Mouse (Mus musculus): ENCODE measurements around the gene Cys1. TPM values are rescaled to one million over a fixed set of nuclear protein-coding genes. Genes with fewer than 3 reads are reported as not detected.

Gene Cys1
- polyA plus RNA-seq, 1 experiment, result 1.6 TPM

GRCm38 (mm10) chr12:24714579-24715255 lies 33.1 kb upstream of the Cys1 start:
- Histone ChIP-seq H3K27ac (ENCODE audit: control insufficient read depth, insufficient read depth, low read length) (no peak overlapping the region), H3K4me3 (ENCODE audit: control insufficient read depth, insufficient read depth, low read length) (no peak overlapping the region), H3K4me1 (replicated peaks; ENCODE audit: control insufficient read depth, insufficient read depth, low read length) (peaks cover 3% of the 10 kb centered on the region), H3K36me3 (ENCODE audit: control insufficient read depth, insufficient read depth, low read length) (peaks cover 12% of the 10 kb centered on the region), H3K27me3 (ENCODE audit: control insufficient read depth, insufficient read depth, low read length) (no peaks in the 10 kb centered on the region)
- 91% methylated on average over 5 of the region's 5 CpGs for WGBS
- TF ChIP-seq CTCF (IDR thresholded peaks at IDR 0.05; ENCODE audit: borderline replicate concordance, control insufficient read depth, extremely low read depth, insufficient read depth, low read length, poor library complexity) (no peak), POLR2A (IDR thresholded peaks at IDR 0.05; ENCODE audit: control insufficient read depth, extremely low read depth, insufficient read depth, low read length, poor library complexity) (no peak)
- no peak for DNase-seq

DNA sequence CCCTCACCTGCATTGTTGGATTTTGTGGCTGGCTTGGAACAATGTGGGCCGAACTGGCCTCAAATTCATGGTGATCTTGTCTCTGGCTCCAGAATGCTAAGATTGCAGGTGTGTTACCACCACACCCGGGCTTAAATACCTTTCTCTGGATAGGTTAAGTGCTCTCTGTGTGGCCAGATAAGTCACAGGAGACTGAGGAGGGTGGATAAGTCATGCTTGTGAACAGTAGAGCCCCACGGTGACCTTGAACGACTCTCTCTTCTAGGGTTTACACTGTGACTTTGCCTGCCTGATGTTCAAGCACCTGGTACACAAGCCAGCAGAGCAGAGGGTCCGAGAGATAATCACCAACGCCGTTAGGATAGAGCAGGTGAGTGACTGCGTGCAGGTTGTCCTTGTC lies 30.8 kb upstream of the Cys1 start:
- Histone ChIP-seq H3K4me1 (replicated peaks; ENCODE audit: control insufficient read depth, insufficient read depth, low read length) (peaks cover 17% of the 10 kb centered on the region), H3K4me3 (ENCODE audit: control insufficient read depth, insufficient read depth, low read length) (no peak overlapping the region), H3K27ac (ENCODE audit: control insufficient read depth, insufficient read depth, low read length) (no peak overlapping the region), H3K36me3 (ENCODE audit: control insufficient read depth, insufficient read depth, low read length) (peaks cover 12% of the 10 kb centered on the region), H3K27me3 (ENCODE audit: control insufficient read depth, insufficient read depth, low read length) (no peaks in the 10 kb centered on the region)
- no peak for DNase-seq
- TF ChIP-seq POLR2A (IDR thresholded peaks at IDR 0.05; ENCODE audit: control insufficient read depth, extremely low read depth, insufficient read depth, low read length, poor library complexity) (no peak), CTCF (IDR thresholded peaks at IDR 0.05; ENCODE audit: borderline replicate concordance, control insufficient read depth, extremely low read depth, insufficient read depth, low read length, poor library complexity) (no peak)
- 93% methylated on average over 8 of the region's 8 CpGs for WGBS

DNA sequence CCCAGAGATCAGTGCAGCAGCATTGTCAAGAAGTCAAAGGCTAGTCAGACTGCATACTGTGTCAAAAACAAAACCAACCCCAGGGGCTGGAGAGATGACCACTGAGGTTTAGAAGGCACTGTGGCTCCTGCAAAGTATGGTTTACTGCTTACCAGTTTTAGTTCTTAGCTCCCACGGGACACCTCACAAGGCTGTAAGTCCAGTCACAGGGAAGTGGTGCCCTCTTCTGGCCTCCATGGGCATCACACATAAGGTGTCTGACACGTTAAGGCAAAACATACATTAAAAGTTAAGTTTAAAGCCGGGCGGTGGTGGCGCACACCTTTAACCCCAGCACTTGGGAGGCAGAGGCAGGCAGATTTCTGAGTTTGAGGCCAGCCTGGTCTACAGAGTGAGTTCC lies 29.1 kb upstream of the Cys1 start:
- peak; percentile 30 for DNase-seq
- H3K4me3 ChIP-seq (ENCODE audit: control insufficient read depth, insufficient read depth, low read length), result no peak overlapping the region
- 70% methylated on average over 5 of the region's 5 CpGs for WGBS
- TF ChIP-seq CTCF (IDR thresholded peaks at IDR 0.05; ENCODE audit: borderline replicate concordance, control insufficient read depth, extremely low read depth, insufficient read depth, low read length, poor library complexity), result no peak
- no peak for TF ChIP-seq POLR2A (IDR thresholded peaks at IDR 0.05; ENCODE audit: control insufficient read depth, extremely low read depth, insufficient read depth, low read length, poor library complexity)
- no peaks in the 10 kb centered on the region for H3K27me3 ChIP-seq (ENCODE audit: control insufficient read depth, insufficient read depth, low read length)
- H3K27ac ChIP-seq (ENCODE audit: control insufficient read depth, insufficient read depth, low read length), result no peak overlapping the region
- peaks cover 25% of the 10 kb centered on the region for H3K4me1 ChIP-seq (replicated peaks; ENCODE audit: control insufficient read depth, insufficient read depth, low read length)
- peaks cover 12% of the 10 kb centered on the region for H3K36me3 ChIP-seq (ENCODE audit: control insufficient read depth, insufficient read depth, low read length)

- 36% methylated on average over 5 of the region's 5 CpGs for WGBS
- no peak overlapping the region for H3K4me3 ChIP-seq (ENCODE audit: control insufficient read depth, insufficient read depth, low read length)
Observed at GRCm38 (mm10) chr12:24709831-24710508, 28.4 kb upstream of the Cys1 start.

GRCm38 (mm10) chr12:24709409-24709808 lies 27.8 kb upstream of the Cys1 start:
- TF ChIP-seq POLR2A (IDR thresholded peaks at IDR 0.05; ENCODE audit: control insufficient read depth, extremely low read depth, insufficient read depth, low read length, poor library complexity), result no peak
- no peak for TF ChIP-seq CTCF (IDR thresholded peaks at IDR 0.05; ENCODE audit: borderline replicate concordance, control insufficient read depth, extremely low read depth, insufficient read depth, low read length, poor library complexity)
- peak overlapping the region; percentile 18 for H3K4me3 ChIP-seq (ENCODE audit: control insufficient read depth, insufficient read depth, low read length)
- peak; percentile 42 for DNase-seq
- WGBS, result 7% methylated on average over 6 of the region's 6 CpGs
- no peaks in the 10 kb centered on the region for H3K27me3 ChIP-seq (ENCODE audit: control insufficient read depth, insufficient read depth, low read length)
- H3K27ac ChIP-seq (ENCODE audit: control insufficient read depth, insufficient read depth, low read length), result no peak overlapping the region
- peaks cover 25% of the 10 kb centered on the region for H3K4me1 ChIP-seq (replicated peaks; ENCODE audit: control insufficient read depth, insufficient read depth, low read length)
- H3K36me3 ChIP-seq (ENCODE audit: control insufficient read depth, insufficient read depth, low read length), result peaks cover 12% of the 10 kb centered on the region

More at GRCm38 (mm10) chr12:24709831-24710508, 28.4 kb upstream of the Cys1 start:
- no peaks in the 10 kb centered on the region for H3K27me3 ChIP-seq (ENCODE audit: control insufficient read depth, insufficient read depth, low read length)
- DNase-seq, result peak; percentile 41
- H3K4me1 ChIP-seq (replicated peaks; ENCODE audit: control insufficient read depth, insufficient read depth, low read length), result peaks cover 25% of the 10 kb centered on the region
- H3K36me3 ChIP-seq (ENCODE audit: control insufficient read depth, insufficient read depth, low read length), result peaks cover 12% of the 10 kb centered on the region
- H3K27ac ChIP-seq (ENCODE audit: control insufficient read depth, insufficient read depth, low read length), result no peak overlapping the region
- no peak for TF ChIP-seq POLR2A (IDR thresholded peaks at IDR 0.05; ENCODE audit: control insufficient read depth, extremely low read depth, insufficient read depth, low read length, poor library complexity)
- no peak for TF ChIP-seq CTCF (IDR thresholded peaks at IDR 0.05; ENCODE audit: borderline replicate concordance, control insufficient read depth, extremely low read depth, insufficient read depth, low read length, poor library complexity)

GRCm38 (mm10) chr12:24708824-24709218 lies 27.2 kb upstream of the Cys1 start:
- Histone ChIP-seq H3K4me1 (replicated peaks; ENCODE audit: control insufficient read depth, insufficient read depth, low read length) (peaks cover 25% of the 10 kb centered on the region), H3K27ac (ENCODE audit: control insufficient read depth, insufficient read depth, low read length) (peak overlapping the region; percentile 31; the same call in 1 of the 2 replicates), H3K27me3 (ENCODE audit: control insufficient read depth, insufficient read depth, low read length) (no peaks in the 10 kb centered on the region), H3K4me3 (ENCODE audit: control insufficient read depth, insufficient read depth, low read length) (peak overlapping the region; percentile 98), H3K36me3 (ENCODE audit: control insufficient read depth, insufficient read depth, low read length) (peaks cover 12% of the 10 kb centered on the region)
- no peak for DNase-seq
- WGBS, result 1% methylated on average over 17 of the region's 17 CpGs
- no peak for TF ChIP-seq POLR2A (IDR thresholded peaks at IDR 0.05; ENCODE audit: control insufficient read depth, extremely low read depth, insufficient read depth, low read length, poor library complexity)
- no peak for TF ChIP-seq CTCF (IDR thresholded peaks at IDR 0.05; ENCODE audit: borderline replicate concordance, control insufficient read depth, extremely low read depth, insufficient read depth, low read length, poor library complexity)

All from thymus, adult 2 months (tissue).